Mouse (Mus musculus): ENCODE measurements at regions not wholly inside any gene's neighbourhood (a gene's known extent, or its start where the extent isn't known, plus 50 kb on each side); places are given as distances from the start of the nearest gene placed in this dataset.
"Not testable (repeated sequence)": the region's sequence is repeated elsewhere in the genome, so short reads cannot be mapped to it uniquely, and the experiment has no call there.

GRCm38 (mm10) chr4:6600766-6601367 is 1638.0 kb downstream of the Car8 start:
- Histone ChIP-seq H3K9me3 (no peaks in the 10 kb centered on the region), H3K27ac (no peak overlapping the region), H3K9ac (no peak overlapping the region), H3K27me3 (no peaks in the 10 kb centered on the region), H3K4me3 (replicated peaks) (no peak overlapping the region), H3K4me1 (no peaks in the 10 kb centered on the region), H3K36me3 (replicated peaks) (no peaks in the 10 kb centered on the region), H3K4me2 (no peak overlapping the region)
- no peak for ATAC-seq (ENCODE audit: low FRiP score)
- WGBS: 61% methylated on average over 7 of the region's 7 CpGs

- Histone ChIP-seq H3K36me3 (replicated peaks) (no peaks in the 10 kb centered on the region), H3K27ac (no peak overlapping the region), H3K9me3 (no peaks in the 10 kb centered on the region), H3K4me1 (no peaks in the 10 kb centered on the region), H3K9ac (no peak overlapping the region), H3K27me3 (no peaks in the 10 kb centered on the region), H3K4me3 (replicated peaks) (no peak overlapping the region), H3K4me2 (no peak overlapping the region)
- 89% methylated on average over 1 of the region's 1 CpGs for WGBS
- ATAC-seq (ENCODE audit: low FRiP score): no peak
Measured at GRCm38 (mm10) chr4:6596321-6596720, 1642.5 kb downstream of the Car8 start.

- H3K36me3 ChIP-seq (replicated peaks); H3K27me3 ChIP-seq; H3K9me3 ChIP-seq; H3K4me1 ChIP-seq; ATAC-seq (ENCODE audit: low FRiP score); H3K9ac ChIP-seq; H3K4me2 ChIP-seq; H3K4me3 ChIP-seq (replicated peaks); H3K27ac ChIP-seq: not testable (repeated sequence)
- 68% methylated on average over 3 of the region's 3 CpGs for WGBS
Measured at GRCm38 (mm10) chr4:6592890-6593289, 1646.0 kb downstream of the Car8 start.

GRCm38 (mm10) chr4:6561604-6562357 is 1677.1 kb downstream of the Car8 start:
- ATAC-seq (ENCODE audit: low FRiP score): 0 out of 2 replicates have a peak, but pooled peaks have one; percentile 55
- H3K4me1 ChIP-seq: no peaks in the 10 kb centered on the region
- no peak overlapping the region for H3K27ac ChIP-seq
- H3K4me3 ChIP-seq (replicated peaks): no peak overlapping the region
- no peak overlapping the region for H3K9ac ChIP-seq
- WGBS: 31% methylated on average over 11 of the region's 11 CpGs
- no peak overlapping the region for H3K4me2 ChIP-seq
- no peaks in the 10 kb centered on the region for H3K9me3 ChIP-seq
- no peaks in the 10 kb centered on the region for H3K27me3 ChIP-seq
- no peaks in the 10 kb centered on the region for H3K36me3 ChIP-seq (replicated peaks)

- no peaks in the 10 kb centered on the region for H3K4me1 ChIP-seq
- 94% methylated on average over 5 of the region's 5 CpGs for WGBS
- no peaks in the 10 kb centered on the region for H3K36me3 ChIP-seq (replicated peaks)
- no peak overlapping the region for H3K9ac ChIP-seq
- no peaks in the 10 kb centered on the region for H3K9me3 ChIP-seq
- H3K4me3 ChIP-seq (replicated peaks): no peak overlapping the region
- no peak overlapping the region for H3K4me2 ChIP-seq
- ATAC-seq (ENCODE audit: low FRiP score): no peak
- H3K27ac ChIP-seq: no peak overlapping the region
- H3K27me3 ChIP-seq: no peaks in the 10 kb centered on the region
Measured at GRCm38 (mm10) chr4:6539626-6540025, 1699.2 kb downstream of the Car8 start.

DNA sequence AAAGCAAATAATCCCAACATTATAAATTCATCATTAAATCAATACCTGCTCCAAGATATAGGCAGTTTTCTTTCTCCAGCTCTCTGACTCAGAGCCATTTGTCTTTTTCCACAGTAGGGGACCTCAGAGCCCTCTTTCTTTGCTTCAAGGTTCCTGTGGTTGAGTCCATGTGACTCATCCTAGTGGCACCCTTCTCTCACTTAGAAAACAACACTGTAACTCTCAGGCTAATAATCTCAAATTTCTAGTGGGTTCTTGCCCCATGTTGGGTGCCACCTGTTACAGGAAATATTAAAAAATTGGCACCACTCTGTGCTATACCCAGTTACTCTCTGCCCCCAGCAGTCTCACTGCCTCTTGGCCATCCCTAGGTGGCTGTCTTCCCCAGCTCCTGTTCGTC is 1706.4 kb downstream of the Car8 start:
- no peak overlapping the region for H3K4me2 ChIP-seq
- 100% methylated on average over 1 of the region's 1 CpGs for WGBS
- H3K36me3 ChIP-seq (replicated peaks): no peaks in the 10 kb centered on the region
- no peaks in the 10 kb centered on the region for H3K4me1 ChIP-seq
- no peaks in the 10 kb centered on the region for H3K27me3 ChIP-seq
- no peak for ATAC-seq (ENCODE audit: low FRiP score)
- no peak overlapping the region for H3K4me3 ChIP-seq (replicated peaks)
- no peak overlapping the region for H3K27ac ChIP-seq
- no peak overlapping the region for H3K9ac ChIP-seq
- H3K9me3 ChIP-seq: no peaks in the 10 kb centered on the region

DNA sequence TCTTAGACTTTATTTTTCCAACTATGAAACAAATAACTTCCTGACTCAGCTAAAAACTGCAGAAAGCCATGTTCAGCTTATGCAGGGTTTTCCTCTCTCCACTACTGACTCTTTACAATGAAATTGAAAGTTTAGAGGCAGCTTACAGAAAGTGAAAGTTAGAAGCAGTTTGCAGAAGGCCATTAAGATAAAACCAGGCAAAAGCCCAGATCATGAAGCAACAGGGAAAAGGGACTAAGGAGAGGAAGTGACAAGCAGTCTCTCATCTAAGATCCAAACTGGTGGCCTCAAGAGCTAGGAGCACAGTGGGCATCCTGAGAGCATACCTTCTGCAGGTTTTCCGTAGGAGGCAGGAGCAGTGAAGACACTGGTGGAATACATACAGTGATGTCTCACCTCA is 1721.2 kb downstream of the Car8 start:
- WGBS: 86% methylated on average over 1 of the region's 1 CpGs
- no peaks in the 10 kb centered on the region for H3K36me3 ChIP-seq (replicated peaks)

GRCm38 (mm10) chr4:6514823-6515222 is 1721.7 kb upstream of the Impad1 start:
- no peak overlapping the region for H3K9ac ChIP-seq
- peak; percentile 55; the same call in 1 of the 2 replicates for ATAC-seq (ENCODE audit: low FRiP score)

More for the DNA sequence above, 1721.2 kb downstream of the Car8 start:
- H3K4me2 ChIP-seq: no peak overlapping the region
- no peak overlapping the region for H3K4me3 ChIP-seq (replicated peaks)
- H3K27me3 ChIP-seq: no peaks in the 10 kb centered on the region
- H3K9me3 ChIP-seq: no peaks in the 10 kb centered on the region
- no peak overlapping the region for H3K27ac ChIP-seq
- H3K9ac ChIP-seq: no peak overlapping the region
- ATAC-seq (ENCODE audit: low FRiP score): no peak
- H3K4me1 ChIP-seq: no peaks in the 10 kb centered on the region

DNA sequence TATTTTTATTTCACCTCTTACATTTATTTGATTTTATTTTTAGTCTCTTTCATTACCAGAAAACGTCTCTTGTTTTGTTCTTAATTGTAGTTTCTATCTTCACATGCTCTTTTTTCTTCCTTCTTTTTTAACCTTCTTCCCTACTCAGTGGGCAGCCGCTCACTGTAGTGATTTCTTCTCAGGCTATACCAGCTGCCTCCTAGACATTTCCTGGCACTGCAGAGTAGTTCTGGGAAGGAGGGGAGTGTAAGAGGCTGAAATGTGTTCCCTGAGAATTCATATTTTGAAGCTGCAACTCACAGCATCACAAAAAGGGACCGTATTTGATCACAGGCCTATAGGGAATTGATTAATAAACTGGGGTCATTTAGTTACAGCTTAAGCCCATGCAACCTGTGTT is 1720.5 kb upstream of the Impad1 start:
- Histone ChIP-seq H3K27ac (no peak overlapping the region), H3K4me1 (no peaks in the 10 kb centered on the region), H3K9ac (no peak overlapping the region), H3K9me3 (no peaks in the 10 kb centered on the region), H3K36me3 (replicated peaks) (no peaks in the 10 kb centered on the region), H3K27me3 (no peaks in the 10 kb centered on the region), H3K4me2 (no peak overlapping the region), H3K4me3 (replicated peaks) (no peak overlapping the region)
- ATAC-seq (ENCODE audit: low FRiP score): no peak
- 63% methylated on average over 3 of the region's 3 CpGs for WGBS

More at GRCm38 (mm10) chr4:6514823-6515222, 1721.7 kb upstream of the Impad1 start:
- Histone ChIP-seq H3K4me1 (no peaks in the 10 kb centered on the region), H3K9me3 (no peaks in the 10 kb centered on the region), H3K4me3 (replicated peaks) (no peak overlapping the region), H3K4me2 (no peak overlapping the region), H3K27me3 (no peaks in the 10 kb centered on the region), H3K36me3 (replicated peaks) (no peaks in the 10 kb centered on the region), H3K27ac (no peak overlapping the region)
- 20% methylated on average over 6 of the region's 6 CpGs for whole genome bisulfite sequencing

DNA sequence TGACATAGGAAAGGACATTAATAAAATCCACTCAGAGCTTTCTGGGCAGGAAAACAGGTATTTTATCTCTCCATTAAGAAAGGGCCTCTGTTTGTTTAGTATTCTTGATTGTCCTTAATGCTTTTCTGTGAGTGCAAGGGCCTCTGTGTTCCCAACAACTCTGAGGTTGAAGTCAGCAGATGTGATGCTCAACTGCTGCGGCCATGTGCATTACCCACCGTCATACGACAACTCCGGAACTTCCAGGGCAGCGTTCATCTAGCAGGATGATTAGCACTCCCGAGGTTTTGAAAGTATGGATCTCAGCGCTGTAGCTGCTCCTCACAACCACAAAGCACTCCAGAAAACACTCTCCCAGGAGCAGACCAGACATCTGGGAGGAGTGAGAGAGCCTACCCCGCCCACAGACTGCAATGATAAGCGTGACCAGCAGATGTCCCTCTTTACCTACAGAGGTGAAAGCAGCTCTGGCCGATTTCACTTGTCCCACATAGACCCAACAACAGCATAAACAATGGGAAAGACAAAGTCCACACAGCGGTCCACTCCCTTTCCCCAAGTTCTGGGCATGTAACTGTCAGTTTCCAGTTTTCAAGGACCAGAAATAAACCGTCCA is 1719.7 kb upstream of the Impad1 start:
- no peaks in the 10 kb centered on the region for H3K36me3 ChIP-seq (replicated peaks)
- H3K4me1 ChIP-seq: no peaks in the 10 kb centered on the region
- peak; percentile 90 for ATAC-seq (ENCODE audit: low FRiP score)
- 19% methylated on average over 12 of the region's 12 CpGs for WGBS
- H3K27ac ChIP-seq: no peak overlapping the region
- H3K9me3 ChIP-seq: no peaks in the 10 kb centered on the region
- no peak overlapping the region for H3K9ac ChIP-seq
- peak overlapping the region; percentile 29; the same call in 1 of the 2 replicates for H3K4me2 ChIP-seq
- H3K27me3 ChIP-seq: no peaks in the 10 kb centered on the region
- H3K4me3 ChIP-seq (replicated peaks): no peak overlapping the region

- Histone ChIP-seq H3K9me3 (no peaks in the 10 kb centered on the region), H3K4me1 (no peaks in the 10 kb centered on the region), H3K27me3 (no peaks in the 10 kb centered on the region), H3K27ac (no peak overlapping the region), H3K36me3 (replicated peaks) (no peaks in the 10 kb centered on the region), H3K9ac (no peak overlapping the region), H3K4me2 (no peak overlapping the region), H3K4me3 (replicated peaks) (no peak overlapping the region)
- ATAC-seq (ENCODE audit: low FRiP score): no peak
- WGBS: 90% methylated on average over 5 of the region's 5 CpGs
Measured at GRCm38 (mm10) chr4:6508091-6508490, 1714.9 kb upstream of the Impad1 start.

Data from forebrain, embryonic 12.5 days (tissue).